Mouse (Mus musculus) cerebellum, adult 11-12 months (tissue): ENCODE measurements around the gene Prm3.
A peak's percentile ranks its signal among the peaks of the same experiment; 100 is the strongest.

ENCODE experiments used
- DNase-seq: peaks from one replicate; pipeline ENCODE4 v3.0.0; 2022

Gene Prm3

DNA sequence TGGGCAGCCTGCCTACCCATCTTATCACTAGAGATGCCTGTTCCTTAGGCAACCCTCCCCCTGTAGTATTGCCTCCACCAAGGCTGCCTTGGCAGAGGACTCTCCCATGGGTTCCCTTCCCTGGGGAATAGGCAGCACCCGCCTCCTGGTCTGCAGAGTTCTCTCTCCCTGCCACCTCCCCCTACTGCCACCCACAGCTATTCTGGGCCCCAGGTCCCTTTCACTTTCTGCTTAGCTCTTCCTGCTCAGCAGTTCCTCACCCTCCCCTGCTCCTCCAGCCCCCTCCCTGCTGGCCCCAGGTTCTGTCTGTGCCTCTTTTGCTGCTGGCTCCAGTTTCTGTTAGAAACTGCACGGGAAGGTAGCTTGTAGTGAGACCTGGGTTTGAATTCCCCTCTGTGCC is 21.1 kb downstream of the Prm3 start:
- DNase-seq = no peak

DNA sequence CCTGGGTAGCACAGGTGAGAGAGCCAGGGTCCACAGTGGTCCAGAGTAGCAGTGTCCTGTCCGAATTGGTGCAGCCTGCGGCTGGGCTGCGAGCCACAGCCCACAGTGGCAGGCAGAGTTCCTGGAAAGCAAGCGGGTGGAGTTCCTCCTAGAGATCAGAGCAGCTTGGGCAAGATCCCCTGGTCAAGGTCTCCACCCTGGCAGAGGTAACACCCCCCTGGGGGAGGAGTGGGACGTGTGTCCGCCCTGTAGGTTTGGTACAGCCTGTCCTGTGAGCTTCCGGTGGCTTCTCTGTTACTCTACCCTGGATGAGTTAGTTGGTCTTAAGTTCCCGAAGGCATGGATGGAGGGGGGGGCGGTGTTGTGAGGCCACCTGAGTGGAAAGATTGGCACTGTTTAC is 21.9 kb downstream of the Prm3 start:
- DNase-seq = no peak

DNA sequence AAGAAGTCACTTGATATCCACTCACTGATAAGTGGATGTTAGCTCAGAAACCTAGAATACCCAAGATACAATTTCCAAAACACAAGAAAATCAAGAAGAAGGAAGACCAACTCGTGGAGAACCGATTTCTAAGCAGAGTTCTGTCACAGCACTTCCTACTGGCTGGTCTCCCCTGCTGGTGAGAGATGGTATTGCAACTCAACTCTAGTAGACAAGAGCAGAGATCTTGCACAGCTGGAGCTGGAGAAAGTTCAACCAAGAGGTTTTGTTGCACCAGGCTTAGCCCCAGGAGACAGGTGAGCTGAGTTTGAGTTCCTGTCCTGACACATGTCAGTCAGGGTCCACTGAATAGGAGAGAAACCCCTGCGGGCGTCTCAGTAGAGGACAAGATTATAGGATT is 23.6 kb downstream of the Prm3 start:
- peak; percentile 39 for DNase-seq

DNA sequence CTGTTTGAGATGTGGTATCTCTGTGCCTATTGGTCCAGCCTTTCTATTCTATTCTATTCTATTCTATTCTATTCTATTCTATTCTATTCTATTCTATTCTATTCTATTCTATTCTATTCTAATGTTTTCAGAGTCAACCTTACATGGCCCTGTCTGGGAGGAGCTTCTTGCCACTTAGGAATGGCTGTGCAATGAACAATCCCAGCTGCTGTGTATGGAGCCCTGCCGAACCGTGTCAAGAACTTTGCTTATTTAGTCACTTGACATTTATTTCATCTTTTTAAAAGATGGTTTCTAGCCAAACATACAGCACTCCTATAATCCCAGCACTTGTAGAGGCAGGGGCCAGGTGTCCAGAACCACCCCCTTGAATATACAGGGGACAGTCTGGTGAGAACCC is 26.4 kb downstream of the Prm3 start:
- DNase-seq = no peak

DNA sequence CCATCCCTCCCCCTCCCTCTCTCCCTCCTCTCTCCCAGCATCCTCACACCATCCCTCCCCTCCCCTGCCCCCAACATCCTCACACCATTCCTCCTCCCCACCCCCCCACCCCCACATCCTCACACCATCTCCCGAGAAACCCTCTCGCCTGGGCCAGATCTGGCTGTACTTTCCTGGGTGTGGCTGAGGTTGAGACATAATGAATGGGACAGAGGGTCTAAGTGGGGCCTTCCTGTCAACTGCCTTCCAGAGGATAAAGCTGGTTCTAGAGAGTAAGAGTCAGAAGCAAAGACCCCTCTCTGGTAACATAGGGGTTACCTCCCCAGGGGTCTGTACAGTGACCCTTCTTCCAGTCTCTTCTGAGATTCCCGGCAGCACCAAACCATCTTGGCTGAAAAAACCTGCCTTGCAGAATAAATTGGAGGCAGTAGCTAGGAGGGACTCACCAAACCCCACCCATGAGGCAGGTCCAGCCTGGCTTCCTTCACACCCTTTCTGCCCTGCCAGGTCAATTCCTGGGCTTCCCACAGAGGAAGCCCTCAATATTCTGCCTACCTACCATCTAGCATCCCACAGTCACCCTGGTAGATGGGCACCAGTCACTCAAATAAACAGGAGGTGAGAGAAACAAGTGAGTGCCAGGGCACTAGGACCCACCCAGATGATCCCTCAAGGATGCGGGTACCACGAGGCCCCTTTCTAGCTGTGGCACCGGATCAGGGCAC is 27.0 kb downstream of the Prm3 start:
- no peak for DNase-seq

DNA sequence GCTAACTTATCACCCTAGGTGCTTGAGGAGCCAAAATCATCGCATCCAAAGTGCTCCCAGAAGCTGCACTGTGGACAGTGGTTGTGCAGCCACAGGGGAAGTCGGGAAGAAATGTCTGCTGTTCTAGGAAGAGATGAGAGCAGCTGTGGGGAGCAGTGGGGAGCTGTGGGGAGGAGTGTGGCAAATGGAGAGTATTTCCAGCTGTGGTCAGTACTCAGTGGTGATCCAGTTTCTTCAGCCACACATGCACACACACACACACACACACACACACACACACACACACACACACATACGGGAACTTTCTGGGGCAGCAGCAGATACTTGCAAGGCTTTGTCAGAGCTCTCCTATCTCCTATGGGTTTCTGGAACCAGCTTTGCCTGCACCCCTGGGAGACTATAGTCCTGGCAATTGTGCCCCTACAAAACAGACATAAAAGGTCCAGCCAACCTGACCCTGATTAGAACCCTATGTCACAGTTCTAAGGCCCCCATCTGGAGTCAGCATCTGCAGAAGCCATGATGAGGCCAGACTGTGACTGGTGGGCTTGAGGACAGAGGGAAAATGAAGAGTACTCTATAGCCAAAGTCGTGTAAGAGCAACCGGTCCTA is 28.0 kb downstream of the Prm3 start:
- DNase-seq = no peak

DNA sequence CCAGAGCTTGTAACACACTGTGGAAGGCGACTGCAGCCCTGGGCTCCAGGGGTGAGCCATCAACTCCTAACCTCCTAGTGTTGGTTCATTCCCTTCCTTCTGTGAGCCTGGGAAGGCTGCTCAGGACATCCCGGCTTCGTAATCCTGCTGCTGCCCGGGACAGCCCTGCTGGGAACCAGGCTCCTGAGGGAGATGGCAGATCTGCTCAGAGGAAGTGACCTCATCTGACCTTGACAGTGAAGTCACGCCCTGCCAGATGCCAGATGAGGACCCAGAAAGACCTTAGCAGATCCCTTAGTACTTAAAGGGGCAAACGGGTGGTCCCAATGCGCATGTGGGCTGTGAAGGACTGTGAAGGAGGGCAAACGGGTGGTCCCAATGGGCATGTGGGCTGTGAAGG is 29.5 kb downstream of the Prm3 start:
- no peak for DNase-seq

DNA sequence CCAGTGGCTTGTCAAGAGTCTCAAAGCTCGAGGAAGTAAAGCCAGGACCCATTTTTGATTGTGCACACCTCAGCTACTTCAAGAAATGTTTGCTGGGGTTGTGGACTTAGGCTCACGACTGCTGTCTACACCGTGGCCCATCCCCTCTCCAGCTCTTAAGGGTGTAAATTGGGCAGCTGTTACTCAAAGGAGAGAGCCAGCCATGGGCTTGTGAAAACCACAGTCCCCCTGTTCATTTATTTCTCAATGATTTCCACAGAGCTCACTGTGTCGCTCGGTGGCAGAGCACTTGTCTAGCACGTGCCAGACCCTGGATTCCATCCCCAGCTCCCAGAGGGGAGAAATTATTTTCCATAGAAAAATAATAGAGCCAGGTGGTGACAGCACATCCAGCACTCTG is 34.5 kb downstream of the Prm3 start:
- DNase-seq = no peak

DNA sequence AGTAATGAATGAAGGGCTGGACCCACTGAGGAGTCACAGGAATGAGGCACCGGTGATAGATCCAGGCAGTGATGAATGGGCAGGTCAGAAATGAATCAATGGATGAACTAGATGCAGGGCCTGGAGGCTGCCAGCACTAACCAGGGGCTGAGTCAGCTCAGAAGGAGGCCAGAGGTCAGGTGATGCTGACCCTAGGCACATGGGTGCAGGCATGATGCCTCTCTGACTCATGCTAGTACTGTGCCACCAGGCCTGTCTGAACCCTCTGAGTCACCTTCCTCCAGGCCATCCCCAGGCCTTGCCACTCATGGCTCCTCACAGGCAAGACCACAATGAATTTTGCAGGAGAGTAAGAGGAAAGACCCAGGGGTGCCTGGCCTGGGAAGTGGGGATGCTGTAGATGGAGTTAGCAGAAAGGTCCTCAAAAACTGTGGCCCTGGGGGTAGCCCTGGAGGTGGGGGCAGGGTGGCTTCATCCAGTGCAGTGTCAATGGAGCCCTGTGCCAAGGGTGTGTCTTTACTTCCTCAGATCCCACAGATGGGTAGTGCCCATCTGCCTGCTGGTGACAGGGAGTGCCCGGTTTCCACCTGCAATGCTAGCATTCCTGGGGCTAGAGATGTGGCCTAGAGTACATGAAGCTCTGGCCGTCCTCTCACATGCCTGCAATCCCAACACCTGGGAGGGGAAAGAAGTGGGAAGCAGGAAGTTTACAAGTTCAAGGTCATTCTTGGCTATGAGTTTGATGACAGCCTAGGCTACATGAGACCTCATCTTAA is 36.0 kb downstream of the Prm3 start:
- no peak for DNase-seq

DNA sequence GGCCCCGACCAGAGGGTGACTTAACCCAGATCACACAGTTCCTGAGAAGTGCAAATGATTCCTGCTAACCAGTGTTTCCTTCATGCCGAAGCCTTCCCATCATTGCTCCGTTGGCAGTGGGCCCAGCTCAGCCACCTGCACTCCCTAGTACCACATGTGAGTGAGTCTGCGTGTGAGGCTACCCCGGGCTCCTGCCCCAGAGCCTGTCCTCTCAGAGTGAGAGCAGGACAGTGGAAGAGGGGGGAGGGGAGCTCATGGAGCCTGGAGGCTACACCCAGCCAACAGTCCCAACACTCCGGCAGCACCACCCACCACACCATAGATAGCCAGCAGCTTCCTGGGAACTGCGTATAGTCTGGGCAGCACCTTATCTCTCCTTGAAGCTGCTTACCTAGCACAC is 40.9 kb downstream of the Prm3 start:
- DNase-seq = peak; percentile 84

DNA sequence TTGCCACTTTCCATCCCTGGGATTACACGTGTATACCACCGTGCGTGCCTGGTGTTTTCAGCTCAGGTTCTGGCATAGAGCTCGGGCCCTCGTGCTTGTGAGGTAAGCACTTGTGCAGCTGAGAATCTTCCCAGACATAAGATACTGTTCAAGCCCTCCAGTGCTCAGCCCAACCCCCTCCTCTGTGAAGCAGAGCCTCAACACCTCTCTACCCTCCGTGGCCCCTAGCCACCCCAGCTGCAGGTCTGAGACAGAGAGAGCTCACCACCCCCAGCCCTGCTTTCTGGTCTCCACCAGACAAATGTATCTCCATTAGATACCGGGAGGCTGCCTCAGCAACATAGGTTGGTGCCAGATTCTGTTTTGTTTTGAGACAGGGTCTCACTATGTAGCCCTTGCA is 41.5 kb downstream of the Prm3 start:
- no peak for DNase-seq

DNA sequence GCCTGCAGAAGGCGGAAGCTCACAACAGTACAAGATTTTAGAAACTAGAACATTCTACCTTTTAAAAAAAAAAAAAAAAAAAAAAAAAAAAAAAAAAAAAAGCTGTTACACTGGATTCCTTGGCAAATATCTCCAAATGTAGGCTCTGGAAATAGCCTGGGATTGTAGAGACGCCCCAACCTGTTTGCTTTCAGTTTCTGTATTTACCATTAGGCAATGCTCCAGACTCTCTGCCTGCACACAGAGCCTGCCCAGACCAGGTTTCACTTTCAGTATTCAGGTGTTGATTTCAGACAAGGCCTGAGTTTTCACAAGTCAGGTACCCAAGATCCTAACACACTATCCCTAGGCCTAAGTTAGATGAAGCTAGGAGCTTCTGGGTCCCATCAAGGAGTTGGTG is 49.6 kb downstream of the Prm3 start:
- DNase-seq = no peak
